Mouse (Mus musculus): ENCODE results near the gene Grin2d.

- TF ChIP-seq CTCF (IDR thresholded peaks at IDR 0.05; ENCODE audit: control insufficient read depth, insufficient read depth, low read length) (no peak), POLR2A (IDR thresholded peaks at IDR 0.05; ENCODE audit: borderline replicate concordance, control insufficient read depth, low read depth, low read length) (no peak)
These were observed 86.3 kb downstream of the Grin2d start for GRCm38 (mm10) chr7:45791756-45792490.
